8 mouse cellular contexts compared by ENCODE assay signal in genomic region chr12:87387171-87388121, GRCm38 (mm10). TPM values are rescaled to one million over a fixed set of nuclear protein-coding genes. Genes with fewer than 3 reads are reported as not detected.
DNase-seq lines count a peak whose midpoint lies in the region; ATAC-seq lines count a peak whose summit lies in the region.

No protein-coding gene starts in this region.

- H3K4me3 ChIP-seq in embryonic facial prominence, embryonic 15.5 days (replicated peaks) = peak overlapping the region; percentile 98
- H3K4me3 ChIP-seq in heart, embryonic 16.5 days (ENCODE audit: low read length) = peak overlapping the region; percentile 99

- H3K36me3 ChIP-seq in embryonic facial prominence, embryonic 15.5 days = no peaks in the 10 kb centered on the region
- H3K36me3 ChIP-seq in heart, embryonic 16.5 days (ENCODE audit: control insufficient read depth, insufficient read depth) = no peaks in the 10 kb centered on the region

- ATAC-seq in embryonic facial prominence, embryonic 15.5 days (ENCODE audit: insufficient number of reproducible peaks, low FRiP score, low TSS enrichment, low read depth) = 0 out of 2 replicates have a peak, but pooled peaks have one; percentile 8
- peak; percentile 46 for ATAC-seq in heart, embryonic 16.5 days (replicated peaks; ENCODE audit: extremely low read depth, insufficient read depth, low FRiP score)

- peak overlapping the region; percentile 96 for H3K4me2 ChIP-seq in embryonic facial prominence, embryonic 15.5 days (replicated peaks)
- H3K4me2 ChIP-seq in heart, embryonic 16.5 days (ENCODE audit: low read depth, low read length) = peak overlapping the region; percentile 96

- H3K9ac ChIP-seq in embryonic facial prominence, embryonic 15.5 days = peak overlapping the region; percentile 93
- H3K9ac ChIP-seq in heart, embryonic 16.5 days (ENCODE audit: low read length) = peak overlapping the region; percentile 98

- no peaks in the 10 kb centered on the region for H3K27me3 ChIP-seq in embryonic facial prominence, embryonic 15.5 days
- H3K27me3 ChIP-seq in heart, embryonic 16.5 days (ENCODE audit: control insufficient read depth, insufficient read depth, low read length) = no peaks in the 10 kb centered on the region

- H3K4me1 ChIP-seq in embryonic facial prominence, embryonic 15.5 days = 0 out of 2 replicates have a peak, but pooled peaks cover 16% of the 10 kb centered on the region
- peaks cover 9% of the 10 kb centered on the region; the same call in 1 of the 2 replicates for H3K4me1 ChIP-seq in heart, embryonic 16.5 days (ENCODE audit: control insufficient read depth, insufficient read depth, low read length)

- peak; percentile 5 to 16 for DNase-seq in CD8-positive naive resting alpha-beta T cell, adult 2 months (ENCODE audit: low read depth in 2 of 2, low spot score in 2 of 2)
- DNase-seq in adrenal gland, postnatal 10 days = peak; percentile 49
- peak; percentile 4 to 12 for DNase-seq in layer of hippocampus, adult 18-20 months (ENCODE audit: low spot score in 2 of 2)
- peak; percentile 33 for DNase-seq in lung, postnatal 25 days (ENCODE audit: low spot score)
- peak; percentile 15 to 30 for DNase-seq in spleen, adult 18-20 months
- no peak for DNase-seq in ovary, postnatal 10 days (ENCODE audit: low spot score)

- WGBS in embryonic facial prominence, embryonic 15.5 days = under 1% methylated on average over 65 of the region's 65 CpGs
- under 1% methylated on average over 58 of the region's 65 CpGs for WGBS in heart, embryonic 16.5 days

- peak overlapping the region; percentile 80 for H3K27ac ChIP-seq in embryonic facial prominence, embryonic 15.5 days (replicated peaks)
- peak overlapping the region; percentile 92 for H3K27ac ChIP-seq in heart, embryonic 16.5 days (ENCODE audit: low read length)

- no peaks in the 10 kb centered on the region for H3K9me3 ChIP-seq in embryonic facial prominence, embryonic 15.5 days (replicated peaks)
- H3K9me3 ChIP-seq in heart, embryonic 16.5 days (replicated peaks; ENCODE audit: control insufficient read depth, low read length) = no peaks in the 10 kb centered on the region

RNA-seq across cellular contexts. Expression of gene Sptlc2, which starts 0.7 kb away (rescaled TPM):
- total RNA-seq in adrenal gland, postnatal 10 days (2021) = 100 to 1,000 TPM; 135 to 149 TPM
- polyA plus RNA-seq in embryonic facial prominence, embryonic 15.5 days (2015; fragmentation: Nextera tagmentation; extraction: Ambion mirVana) = 73.4 and 73.6 TPM in 2 replicates
- polyA plus RNA-seq in heart, embryonic 16.5 days (2015; fragmentation: Nextera tagmentation; extraction: Ambion mirVana) = 68.0 and 69.8 TPM in 2 replicates
- 10 to 100 TPM; 24.6 to 40.9 TPM for total RNA-seq in layer of hippocampus, adult 18-20 months (2021)

RNA-seq across cellular contexts. Expression of gene Slirp, which starts 56.2 kb away (rescaled TPM):
- total RNA-seq in adrenal gland, postnatal 10 days (2021) = 100 to 1,000 TPM; 186 to 195 TPM
- polyA plus RNA-seq in embryonic facial prominence, embryonic 15.5 days (2015; fragmentation: Nextera tagmentation; extraction: Ambion mirVana) = 276 and 281 TPM in 2 replicates
- polyA plus RNA-seq in heart, embryonic 16.5 days (2015; fragmentation: Nextera tagmentation; extraction: Ambion mirVana) = 217 and 223 TPM in 2 replicates
- 10 to 100 TPM; 94.4 to 97.2 TPM for total RNA-seq in layer of hippocampus, adult 18-20 months (2021)

RNA-seq across cellular contexts. Expression of gene Alkbh1, which starts 56.4 kb away (rescaled TPM):
- 10 to 100 TPM; 23.9 to 24.3 TPM for total RNA-seq in adrenal gland, postnatal 10 days (2021)
- 60.7 and 61.0 TPM in 2 replicates for polyA plus RNA-seq in embryonic facial prominence, embryonic 15.5 days (2015; fragmentation: Nextera tagmentation; extraction: Ambion mirVana)
- polyA plus RNA-seq in heart, embryonic 16.5 days (2015; fragmentation: Nextera tagmentation; extraction: Ambion mirVana) = 33.9 and 37.5 TPM in 2 replicates
- 10 to 100 TPM; 19.4 to 21.0 TPM for total RNA-seq in layer of hippocampus, adult 18-20 months (2021)
